Mouse (Mus musculus): ENCODE results near the gene Ptpn23. TPM values are rescaled to one million over a fixed set of nuclear protein-coding genes. Genes with fewer than 3 reads are reported as not detected.

Gene Ptpn23
- polyA plus RNA-seq, 1 experiment from 2014 or later, result 22.5 TPM

DNA sequence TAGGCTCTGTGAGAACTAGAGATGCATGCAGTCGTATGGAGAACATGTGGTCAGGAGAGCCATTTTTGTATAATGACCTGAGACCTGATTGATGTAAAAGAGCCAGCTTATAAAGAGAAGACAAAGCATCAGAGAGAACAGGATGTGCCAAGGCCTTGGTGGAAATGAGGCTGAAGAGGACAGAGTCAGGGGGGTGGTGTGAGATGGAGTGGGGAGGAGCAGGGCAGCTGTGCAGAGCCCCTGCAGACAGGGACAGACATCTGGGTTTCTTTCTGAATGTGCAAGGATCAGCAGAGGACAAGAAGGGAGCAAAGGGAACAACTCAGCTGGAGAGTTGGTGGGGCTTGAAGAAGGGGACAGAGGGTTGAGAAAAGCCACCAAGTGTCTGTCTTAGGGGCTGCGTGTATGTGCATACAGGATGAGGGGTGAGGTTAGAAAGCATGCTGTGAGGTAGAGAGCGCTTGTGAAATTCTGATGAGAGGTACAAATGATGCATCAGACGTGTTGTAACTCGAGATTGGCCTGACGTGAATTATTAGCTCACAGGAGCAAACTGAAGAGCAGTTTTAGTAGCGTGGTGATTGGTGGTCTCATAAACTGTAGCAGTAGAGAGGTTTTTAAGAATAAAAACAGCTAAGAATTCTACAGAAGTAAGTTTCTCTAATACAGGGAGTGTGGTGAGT is 62.8 kb downstream of the Ptpn23 start:
- Histone ChIP-seq H3K4me1 (no peaks in the 10 kb centered on the region), H3K27ac (no peak overlapping the region), H3K9ac (no peak overlapping the region), H3K9me3 (replicated peaks) (no peaks in the 10 kb centered on the region), H3K4me2 (replicated peaks) (no peak overlapping the region), H3K36me3 (no peaks in the 10 kb centered on the region), H3K27me3 (no peaks in the 10 kb centered on the region), H3K4me3 (no peak overlapping the region)
- 72% methylated on average over 7 of the region's 7 CpGs for WGBS
- no peak for ATAC-seq (ENCODE audit: low FRiP score)

DNA sequence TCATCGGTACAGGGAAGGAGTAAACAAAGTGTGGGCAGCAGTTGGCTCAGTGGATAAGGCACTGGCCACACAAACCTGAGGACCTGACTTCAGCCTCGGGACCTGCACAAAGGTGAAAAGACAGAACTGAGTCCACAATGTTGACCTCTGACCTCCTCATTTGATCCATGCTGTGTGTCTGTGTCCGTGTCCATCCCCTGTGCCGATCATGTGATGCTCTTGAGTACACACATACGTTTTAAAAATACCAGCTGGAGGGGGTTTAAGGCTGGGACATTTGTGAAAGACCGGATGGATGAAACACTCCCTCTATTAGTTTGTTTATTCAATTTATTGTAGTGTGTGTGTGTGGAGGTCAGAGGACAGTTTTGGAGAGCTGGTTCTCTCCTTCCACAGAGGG is 64.2 kb downstream of the Ptpn23 start:
- no peaks in the 10 kb centered on the region for H3K27me3 ChIP-seq
- no peaks in the 10 kb centered on the region for H3K4me1 ChIP-seq
- ATAC-seq (ENCODE audit: low FRiP score), result no peak
- no peak overlapping the region for H3K27ac ChIP-seq
- no peak overlapping the region for H3K4me3 ChIP-seq
- WGBS, result 66% methylated on average over 6 of the region's 6 CpGs
- no peak overlapping the region for H3K4me2 ChIP-seq (replicated peaks)
- no peaks in the 10 kb centered on the region for H3K36me3 ChIP-seq
- no peaks in the 10 kb centered on the region for H3K9me3 ChIP-seq (replicated peaks)
- H3K9ac ChIP-seq, result no peak overlapping the region

DNA sequence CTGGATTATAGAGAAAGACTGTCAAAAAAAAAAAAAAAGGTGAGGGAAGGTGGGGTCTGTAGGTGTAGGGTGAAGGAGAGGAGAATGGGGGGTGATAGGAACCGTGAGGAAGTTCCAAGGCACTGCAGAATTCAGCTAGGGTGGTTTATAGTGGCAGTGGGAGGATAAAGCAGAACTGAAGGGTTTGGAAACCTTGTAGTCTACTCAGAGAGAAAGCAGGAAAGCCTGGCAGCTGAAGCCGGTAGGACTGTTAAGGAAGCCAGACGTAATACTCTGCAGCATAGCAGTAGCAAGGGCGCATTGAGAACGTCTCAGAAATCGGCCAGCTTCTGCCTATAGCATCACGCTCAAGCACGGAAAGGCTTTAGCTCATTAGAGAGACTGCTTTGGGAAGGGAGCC is 66.0 kb downstream of the Ptpn23 start:
- Histone ChIP-seq H3K9ac (no peak overlapping the region), H3K9me3 (replicated peaks) (no peaks in the 10 kb centered on the region), H3K36me3 (no peaks in the 10 kb centered on the region), H3K27me3 (no peaks in the 10 kb centered on the region), H3K4me2 (replicated peaks) (no peak overlapping the region), H3K27ac (no peak overlapping the region), H3K4me1 (no peaks in the 10 kb centered on the region), H3K4me3 (no peak overlapping the region)
- ATAC-seq (ENCODE audit: low FRiP score), result no peak
- WGBS, result 88% methylated on average over 8 of the region's 8 CpGs

DNA sequence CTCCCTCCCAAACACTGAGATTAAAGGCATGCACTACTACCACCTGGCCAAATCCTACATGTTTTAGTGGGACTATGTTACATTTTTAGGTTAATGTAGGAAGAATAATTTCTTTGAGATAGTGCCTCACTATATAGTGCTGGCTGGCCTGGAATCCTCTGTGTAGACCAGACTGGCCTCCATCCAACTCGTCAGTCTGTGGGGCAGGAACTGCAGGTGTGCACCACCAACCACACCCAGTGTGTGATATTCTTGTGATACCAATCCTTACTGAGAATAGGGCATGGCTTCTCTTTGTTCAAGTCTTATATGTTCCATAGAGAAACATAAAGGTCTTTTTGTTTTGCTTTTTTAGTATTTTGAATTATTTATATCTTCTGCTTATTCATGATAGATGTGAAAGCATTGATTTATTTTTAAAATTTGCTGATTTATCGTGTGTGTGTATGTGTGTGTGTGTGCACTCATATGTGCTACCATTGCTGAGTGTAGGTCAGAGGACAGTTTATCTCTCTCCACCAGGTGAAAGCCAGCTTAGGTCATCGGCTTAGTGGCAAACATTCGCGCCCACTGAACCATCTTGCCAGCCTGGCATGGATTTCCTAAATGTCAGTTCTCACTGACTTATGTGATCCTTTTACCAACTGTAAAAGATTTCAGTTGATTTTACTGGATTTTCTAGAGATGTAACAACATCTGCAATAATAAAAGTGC is 67.8 kb downstream of the Ptpn23 start:
- Histone ChIP-seq H3K4me2 (replicated peaks) (no peak overlapping the region), H3K4me1 (no peaks in the 10 kb centered on the region), H3K9me3 (replicated peaks) (no peaks in the 10 kb centered on the region), H3K27ac (no peak overlapping the region), H3K9ac (no peak overlapping the region), H3K27me3 (no peaks in the 10 kb centered on the region), H3K4me3 (no peak overlapping the region), H3K36me3 (no peaks in the 10 kb centered on the region)
- 90% methylated on average over 5 of the region's 5 CpGs for WGBS
- ATAC-seq (ENCODE audit: low FRiP score), result no peak

Other genes with a start within 250 kb of the Ptpn23 start
- 27.3 and 27.7 TPM in 2 replicates for gene Cspg5, start 164.4 kb downstream of the Ptpn23 start, polyA plus RNA-seq (2016; fragmentation: Nextera tagmentation; extraction: Ambion mirVana)
- gene Elp6, start 103.0 kb downstream of the Ptpn23 start, polyA plus RNA-seq (2016; fragmentation: Nextera tagmentation; extraction: Ambion mirVana), result 31.5 and 32.2 TPM in 2 replicates
- 38.3 and 47.3 TPM in 2 replicates for gene Scap, start 74.9 kb downstream of the Ptpn23 start, polyA plus RNA-seq (2016; fragmentation: Nextera tagmentation; extraction: Ambion mirVana)
- gene Ngp, start 11.5 kb upstream of the Ptpn23 start, polyA plus RNA-seq (2016; fragmentation: Nextera tagmentation; extraction: Ambion mirVana), result 2.9 and 4.1 TPM in 2 replicates
- gene Klhl18, start 68.5 kb upstream of the Ptpn23 start, polyA plus RNA-seq (2016; fragmentation: Nextera tagmentation; extraction: Ambion mirVana), result 13.5 and 13.8 TPM in 2 replicates
- 3.7 and 5.3 TPM in 2 replicates for gene Kif9, start 68.7 kb upstream of the Ptpn23 start, polyA plus RNA-seq (2016; fragmentation: Nextera tagmentation; extraction: Ambion mirVana)
- gene Setd2, start 124.4 kb upstream of the Ptpn23 start, polyA plus RNA-seq (2016; fragmentation: Nextera tagmentation; extraction: Ambion mirVana), result 48.7 and 49.7 TPM in 2 replicates
- gene Nradd, start 216.2 kb upstream of the Ptpn23 start, polyA plus RNA-seq (2016; fragmentation: Nextera tagmentation; extraction: Ambion mirVana), result 39.0 and 45.2 TPM in 2 replicates
- 1.8 and 2.1 TPM in 2 replicates for gene Nbeal2, start 245.9 kb upstream of the Ptpn23 start, polyA plus RNA-seq (2016; fragmentation: Nextera tagmentation; extraction: Ambion mirVana)
- 113 and 114 TPM in 2 replicates for gene Ccdc12, start 248.3 kb upstream of the Ptpn23 start, polyA plus RNA-seq (2016; fragmentation: Nextera tagmentation; extraction: Ambion mirVana)

All from hindbrain, embryonic 12.5 days (tissue).